Mouse (Mus musculus) frontal cortex, postnatal 36 days (tissue): Measurements from ENCODE around the gene Bhlhe23.

Source experiments
- DNase-seq, 2 experiments: peaks; one replicate each; pipeline ENCODE4 v3.0.0; 2022; ENCODE audit warnings: low spot score in 2 of 2

The Bhlhe23 gene

GRCm38 (mm10) chr2:180725414-180725778, 51.3 kb downstream of the Bhlhe23 start:
- no peak for DNase-seq

- DNase-seq, result no peak
Measured at GRCm38 (mm10) chr2:180724585-180725413, 51.9 kb downstream of the Bhlhe23 start, which contains the start of gene Slc17a9. Gene Slc17a9, plus strand, starts transcription at chr2:180725263.
